Mouse (Mus musculus) heart, embryonic 13.5 days (tissue): ENCODE measurements around the gene Fgf4. TPM values are rescaled to one million over a fixed set of nuclear protein-coding genes. Genes with fewer than 3 reads are reported as not detected.
A peak's percentile ranks its signal among the peaks of the same experiment; 100 is the strongest.

ENCODE experiments used
- ATAC-seq: fragments of 200-750 bp; cut with Nextera tagmentation; 2 replicates; pipeline ENCODE4 v1.8.0; 2017; ENCODE audit warnings: moderate TSS enrichment; ENCODE audit not compliant: insufficient number of reproducible peaks, low FRiP score, low TSS enrichment; ENCODE audit errors: extremely low read depth
- H3K27ac ChIP-seq: fragments of 300-500 bp; sonication (generic); replicated peaks from 2 replicates; pipeline ENCODE4 v1.5.1; 2015; ENCODE audit warnings: moderate library complexity, mild to moderate bottlenecking, inconsistent platforms
- H3K27me3 ChIP-seq: fragments of 300-500 bp; sonication (generic); replicated peaks from 2 replicates; pipeline ENCODE4 v1.6.1; 2015; ENCODE audit warnings: mild to moderate bottlenecking, inconsistent platforms
- H3K36me3 ChIP-seq: fragments of 300-500 bp; sonication (generic); 2 replicates; pipeline ENCODE4 v1.6.1; 2015; ENCODE audit warnings: mild to moderate bottlenecking, inconsistent platforms
- H3K4me1 ChIP-seq: fragments of 300-500 bp; sonication (generic); 2 replicates; pipeline ENCODE4 v1.6.1; 2015; ENCODE audit warnings: inconsistent platforms
- H3K4me2 ChIP-seq: fragments of 300-500 bp; sonication (generic); 2 replicates; pipeline ENCODE4 v1.6.1; 2015; ENCODE audit warnings: inconsistent platforms, mild to moderate bottlenecking, moderate library complexity
- H3K4me3 ChIP-seq: fragments of 300-500 bp; sonication (generic); 2 replicates; pipeline ENCODE4 v1.5.1; 2015; ENCODE audit warnings: moderate library complexity, mild to moderate bottlenecking, inconsistent platforms
- H3K9ac ChIP-seq: fragments of 300-500 bp; sonication (generic); 2 replicates; pipeline ENCODE4 v1.6.1; 2015; ENCODE audit warnings: inconsistent platforms, mild to moderate bottlenecking, moderate library complexity
- H3K9me3 ChIP-seq: fragments of 300-500 bp; sonication (generic); 2 replicates; pipeline ENCODE4 v1.6.1; 2016; ENCODE audit warnings: inconsistent platforms
- WGBS: fragments of 180-500 bp; shearing (Covaris S2); methylation state at CpG from one replicate; pipeline ENCODE4 v1.1.7; 2015; ENCODE audit warnings: mixed read lengths; 5-methylcytosine and 5-hydroxymethylcytosine counted together
- polyA plus RNA-seq: library from polyadenylated mRNA; unstranded; fragments of >200 nt; fragmentation: Nextera tagmentation; extraction: Ambion mirVana; gene quantifications from 2 replicates; pipeline ENCODE4 v1.2.1, GENCODE M21; 2015

The Fgf4 gene
- polyA plus RNA-seq = 0.08 TPM in 1 of 2 replicates, not detected in the other

DNA sequence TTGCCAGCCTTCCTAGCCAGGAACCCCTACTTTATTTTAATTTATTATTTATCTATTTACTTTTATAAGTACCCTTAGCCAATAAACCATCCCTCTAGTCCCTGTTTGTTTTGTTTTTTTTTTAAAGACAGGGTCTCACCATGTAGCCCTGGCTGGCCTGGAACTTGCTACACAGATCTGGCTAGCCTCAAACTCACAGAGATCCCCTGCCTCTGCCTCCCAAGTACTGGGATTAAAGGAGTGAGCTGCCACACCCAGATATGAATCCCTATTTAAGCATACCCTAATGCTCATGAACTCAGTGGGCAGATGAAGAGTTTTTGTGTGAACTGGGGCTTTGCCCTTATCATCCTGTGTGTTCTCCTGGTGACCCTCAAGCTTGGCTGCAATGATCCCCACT, at the start of gene Fgf4:
Gene Fgf4, plus strand, starts transcription at position 301 of the 400 bp plus-strand sequence.
- Histone ChIP-seq H3K4me3 (no peak within 1 kb of the TSS), H3K36me3 (no peaks in the 10 kb centered on the region), H3K27ac (no peak within 1 kb of the TSS), H3K4me2 (no peak within 1 kb of the TSS), H3K9me3 (no peaks in the 10 kb centered on the region), H3K4me1 (no peaks in the 10 kb centered on the region), H3K27me3 (peaks cover 87% of the 10 kb centered on the region), H3K9ac (no peak within 1 kb of the TSS)
- no peak for ATAC-seq

GRCm38 (mm10) chr7:144798471-144798870, 48.7 kb upstream of the Fgf4 start:
- 40% methylated on average over 1 of the region's 1 CpGs for WGBS
- Histone ChIP-seq H3K9ac (no peak overlapping the region), H3K36me3 (no peaks in the 10 kb centered on the region), H3K27ac (no peak overlapping the region), H3K4me3 (no peak overlapping the region), H3K27me3 (peaks cover 88% of the 10 kb centered on the region), H3K4me1 (peaks cover 6% of the 10 kb centered on the region; the same call in 1 of the 2 replicates), H3K4me2 (no peak overlapping the region), H3K9me3 (no peaks in the 10 kb centered on the region)
- no peak for ATAC-seq

DNA sequence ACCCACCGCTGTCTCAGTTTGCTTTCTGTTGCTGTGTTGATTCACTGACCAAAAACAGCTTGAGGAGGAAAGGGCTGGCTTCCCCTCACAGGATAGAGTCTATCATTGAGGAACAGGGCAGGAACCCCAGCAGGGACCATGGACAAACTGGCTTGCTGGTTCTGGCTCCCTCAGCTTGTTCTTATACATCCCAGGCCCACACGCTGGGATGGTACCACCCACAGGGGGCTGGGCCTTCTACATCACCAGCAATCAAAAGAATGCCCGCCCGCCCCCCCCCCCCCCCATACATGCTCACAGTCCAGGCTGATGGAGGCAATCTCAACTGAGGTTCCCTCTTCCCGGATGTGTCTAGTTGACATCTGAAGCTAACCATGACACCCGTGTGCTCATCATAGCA, 40.1 kb upstream of the Fgf4 start:
- Histone ChIP-seq H3K4me2 (no peak overlapping the region), H3K9me3 (no peaks in the 10 kb centered on the region), H3K9ac (no peak overlapping the region), H3K27me3 (peaks cover 52% of the 10 kb centered on the region), H3K27ac (no peak overlapping the region), H3K4me1 (peaks cover 17% of the 10 kb centered on the region), H3K36me3 (no peaks in the 10 kb centered on the region), H3K4me3 (no peak overlapping the region)
- ATAC-seq = no peak
- 58% methylated on average over 6 of the region's 6 CpGs for WGBS

GRCm38 (mm10) chr7:144807976-144808577, 39.1 kb upstream of the Fgf4 start:
- H3K4me1 ChIP-seq = peaks cover 17% of the 10 kb centered on the region

DNA sequence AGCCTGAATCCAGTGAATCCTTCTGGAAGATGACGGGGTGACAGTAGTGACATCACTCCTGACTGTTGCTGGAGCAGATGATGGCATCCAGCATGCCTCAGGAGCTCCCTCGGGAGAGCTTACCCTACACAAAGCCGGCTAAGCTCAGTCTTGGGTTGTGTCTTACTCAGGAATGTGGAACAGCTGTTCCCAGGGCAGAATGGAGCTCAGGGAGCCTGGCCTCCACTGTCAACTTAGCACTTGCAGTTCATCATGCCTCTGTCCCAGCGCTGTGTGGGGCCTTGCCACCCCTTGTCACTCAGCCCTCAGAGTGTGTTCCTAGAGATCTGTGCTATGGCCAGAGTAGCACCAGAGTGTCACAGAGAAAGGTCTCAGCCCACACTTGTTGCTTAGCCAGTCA, 35.6 kb upstream of the Fgf4 start:
- Histone ChIP-seq H3K4me2 (no peak overlapping the region), H3K4me3 (no peak overlapping the region), H3K27me3 (peaks cover 31% of the 10 kb centered on the region; the same call in 1 of the 2 replicates), H3K4me1 (peaks cover 17% of the 10 kb centered on the region), H3K9me3 (no peaks in the 10 kb centered on the region), H3K27ac (no peak overlapping the region), H3K36me3 (no peaks in the 10 kb centered on the region), H3K9ac (no peak overlapping the region)
- ATAC-seq = no peak
- 25% methylated on average over 4 of the region's 4 CpGs for WGBS

More at GRCm38 (mm10) chr7:144807976-144808577, 39.1 kb upstream of the Fgf4 start:
- H3K27me3 ChIP-seq = peaks cover 41% of the 10 kb centered on the region
- ATAC-seq = no peak
- H3K4me2 ChIP-seq = no peak overlapping the region
- no peak overlapping the region for H3K27ac ChIP-seq
- H3K9me3 ChIP-seq = no peaks in the 10 kb centered on the region
- no peak overlapping the region for H3K4me3 ChIP-seq
- H3K36me3 ChIP-seq = no peaks in the 10 kb centered on the region
- WGBS = 47% methylated on average over 4 of the region's 4 CpGs
- no peak overlapping the region for H3K9ac ChIP-seq

DNA sequence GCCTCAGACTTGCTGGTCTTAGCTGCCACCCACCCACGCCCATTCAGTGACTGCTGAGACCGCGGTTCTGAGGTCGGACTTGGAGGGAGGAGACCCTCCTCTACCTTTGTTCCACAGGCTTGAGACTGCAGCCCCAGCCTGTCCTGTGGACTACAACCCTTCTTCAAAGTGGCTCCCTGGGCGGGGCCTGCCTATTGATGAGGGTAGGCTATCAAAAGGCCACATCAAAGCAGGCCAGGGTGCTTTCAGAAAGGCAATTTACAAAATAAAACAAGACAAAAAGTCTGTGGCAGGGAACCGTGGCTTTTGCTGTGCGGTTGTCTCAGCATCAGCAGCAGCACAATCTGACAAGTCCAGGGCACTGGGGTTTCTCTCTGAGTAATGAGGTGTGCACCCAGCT, 25.3 kb upstream of the Fgf4 start:
- no peak for ATAC-seq
- H3K4me1 ChIP-seq = no peaks in the 10 kb centered on the region
- H3K4me3 ChIP-seq = no peak overlapping the region
- H3K9me3 ChIP-seq = peaks cover 6% of the 10 kb centered on the region; the same call in 1 of the 2 replicates
- H3K9ac ChIP-seq = no peak overlapping the region
- no peak overlapping the region for H3K4me2 ChIP-seq
- no peak overlapping the region for H3K27ac ChIP-seq
- WGBS = 54% methylated on average over 7 of the region's 7 CpGs
- H3K36me3 ChIP-seq = no peaks in the 10 kb centered on the region
- H3K27me3 ChIP-seq = peaks cover 49% of the 10 kb centered on the region

DNA sequence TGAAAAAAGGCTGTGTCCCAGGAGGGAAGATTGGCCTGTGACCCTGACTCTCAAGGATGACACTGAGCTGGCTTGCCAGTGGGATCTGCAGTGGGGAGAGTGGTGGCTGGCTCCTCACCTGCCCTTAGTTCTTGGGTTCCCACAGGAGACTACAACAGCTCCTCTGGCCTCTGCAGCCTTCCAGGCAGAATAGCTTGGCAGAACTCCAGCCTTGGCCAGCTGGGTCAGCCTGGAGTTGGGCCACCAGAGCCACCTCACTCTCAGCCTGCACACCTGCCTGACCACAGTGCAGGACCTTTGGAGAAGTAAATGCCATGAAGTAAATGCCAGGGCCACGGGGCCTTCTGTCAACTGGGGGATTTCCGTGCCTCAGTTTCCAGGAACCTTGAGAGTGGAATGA, 23.2 kb upstream of the Fgf4 start:
- Histone ChIP-seq H3K36me3 (no peaks in the 10 kb centered on the region), H3K27me3 (peaks cover 70% of the 10 kb centered on the region), H3K27ac (no peak overlapping the region), H3K9me3 (no peaks in the 10 kb centered on the region), H3K4me3 (no peak overlapping the region), H3K9ac (no peak overlapping the region), H3K4me2 (no peak overlapping the region), H3K4me1 (no peaks in the 10 kb centered on the region)
- no peak for ATAC-seq
- WGBS = 74% methylated on average over 2 of the region's 2 CpGs

DNA sequence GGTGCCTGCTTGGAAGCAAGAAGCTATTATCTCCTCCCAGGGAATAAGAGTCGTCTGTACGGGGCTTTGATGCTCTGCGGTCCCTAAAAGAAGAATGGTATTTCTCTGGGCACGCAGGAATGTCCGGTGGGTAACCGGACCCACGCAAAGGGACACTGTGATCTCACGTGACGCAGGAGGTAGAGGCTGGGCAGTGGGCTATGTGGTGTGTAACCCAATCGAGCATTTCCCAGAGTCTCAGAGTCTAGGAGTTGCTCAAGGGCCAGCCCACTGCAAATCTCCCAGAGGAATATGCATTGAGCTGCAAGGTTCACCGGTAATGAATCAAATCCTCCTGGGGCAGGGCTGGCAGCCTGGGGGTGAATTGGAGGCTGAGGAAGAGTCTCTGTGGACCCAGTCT, 18.8 kb upstream of the Fgf4 start:
- Histone ChIP-seq H3K4me2 (no peak overlapping the region), H3K36me3 (no peaks in the 10 kb centered on the region), H3K27me3 (peaks cover 95% of the 10 kb centered on the region), H3K4me3 (no peak overlapping the region), H3K27ac (no peak overlapping the region), H3K9ac (no peak overlapping the region), H3K9me3 (no peaks in the 10 kb centered on the region), H3K4me1 (no peaks in the 10 kb centered on the region)
- ATAC-seq = no peak
- WGBS = 72% methylated on average over 11 of the region's 11 CpGs

- no peak for ATAC-seq
- no peak within 1 kb of the TSS for H3K9ac ChIP-seq
- 3% methylated on average over 43 of the region's 43 CpGs for WGBS
Measured at GRCm38 (mm10) chr7:144837891-144838488, 9.2 kb upstream of the Fgf4 start, which contains the start of gene Fgf3. Fgf3 (plus strand) TSS chr7:144838083.

GRCm38 (mm10) chr7:144838522-144839503, 8.4 kb upstream of the Fgf4 start:
- 0 out of 2 replicates have a peak, but pooled peaks have one; percentile 56 for ATAC-seq
- H3K9ac ChIP-seq = peak overlapping the region; percentile 17; the same call in 1 of the 2 replicates

More at GRCm38 (mm10) chr7:144837891-144838488, 9.2 kb upstream of the Fgf4 start, which contains the start of gene Fgf3:
- Histone ChIP-seq H3K4me3 (peak within 1 kb of the TSS; percentile 49), H3K9me3 (no peaks in the 10 kb centered on the region), H3K27ac (no peak within 1 kb of the TSS), H3K36me3 (no peaks in the 10 kb centered on the region), H3K4me2 (peak within 1 kb of the TSS; percentile 70), H3K4me1 (peaks cover 19% of the 10 kb centered on the region), H3K27me3 (peaks cover 100% of the 10 kb centered on the region)

GRCm38 (mm10) chr7:144846158-144846557, 1.0 kb upstream of the Fgf4 start:
- H3K4me1 ChIP-seq = no peaks in the 10 kb centered on the region
- no peak overlapping the region for H3K4me2 ChIP-seq
- WGBS = 18% methylated on average over 4 of the region's 4 CpGs
- no peaks in the 10 kb centered on the region for H3K36me3 ChIP-seq
- no peaks in the 10 kb centered on the region for H3K9me3 ChIP-seq
- H3K27me3 ChIP-seq = peaks cover 88% of the 10 kb centered on the region
- no peak overlapping the region for H3K27ac ChIP-seq
- H3K4me3 ChIP-seq = no peak overlapping the region
- H3K9ac ChIP-seq = no peak overlapping the region
- no peak for ATAC-seq

More at GRCm38 (mm10) chr7:144838522-144839503, 8.4 kb upstream of the Fgf4 start:
- Histone ChIP-seq H3K27me3 (peaks cover 100% of the 10 kb centered on the region), H3K27ac (no peak overlapping the region), H3K4me1 (peaks cover 19% of the 10 kb centered on the region), H3K4me3 (peak overlapping the region; percentile 49), H3K4me2 (peak overlapping the region; percentile 70), H3K9me3 (no peaks in the 10 kb centered on the region), H3K36me3 (no peaks in the 10 kb centered on the region)
- under 1% methylated on average over 94 of the region's 94 CpGs for WGBS
